Mouse (Mus musculus) mouse trophoblast stem cell (cell line): Measurements from ENCODE around the gene Det1.

Experiments used
- in situ Hi-C, 2 experiments: fragments of 300-500 bp; cut with MseI, MboI; formaldehyde crosslinking; loops; 2 replicates in 1 of 2; 3 replicates in 1 of 2; pipeline ENCODE4 v1.15.1; 2025

Det1 gene

GRCm38 (mm10) chr7:78846737-78847434 is at the start of gene Det1:
Gene Det1 (minus strand): TSS chr7:78847263.
- in situ Hi-C loops = no loop called here

DNA sequence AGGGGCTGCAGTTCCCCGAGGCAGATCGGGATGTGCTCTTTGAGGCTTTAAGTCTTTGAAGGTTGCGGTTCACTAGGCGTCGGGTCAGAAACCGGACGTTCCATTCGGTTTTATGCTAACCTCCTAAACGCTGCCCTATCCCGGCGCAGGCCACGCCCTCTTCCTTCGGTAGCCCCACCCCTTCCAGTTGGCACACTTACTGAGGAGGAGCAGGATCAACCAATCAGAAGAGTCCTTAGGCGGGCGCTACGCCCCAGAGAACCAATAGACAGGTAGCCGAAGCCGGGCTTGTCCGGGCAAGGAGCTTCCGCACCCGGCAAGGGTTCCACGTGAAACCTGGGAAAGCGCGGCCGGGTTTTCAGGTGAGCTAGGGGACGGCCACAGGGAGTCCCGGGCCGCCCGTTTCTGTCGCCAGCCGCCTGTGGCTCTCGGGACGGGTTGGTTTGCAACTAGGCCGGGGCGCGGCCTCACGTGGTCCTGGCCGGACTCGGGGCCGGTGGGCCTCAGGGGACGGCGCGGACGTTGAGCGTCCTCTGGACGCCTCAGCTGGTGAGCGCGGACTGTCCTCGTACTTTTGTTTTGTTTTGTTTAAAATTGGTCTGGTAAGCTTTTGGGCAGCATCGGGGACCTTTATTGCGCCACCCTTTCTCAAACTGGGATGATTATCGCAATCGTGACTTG is 48.7 kb upstream of the Det1 start, which contains the start of gene Aen:
TSS of gene Aen (plus strand) at position 202 of the 681 bp plus-strand sequence.
- in situ Hi-C loops = loop anchor here in 1 of 2 experiments (25.0 kb wide), 1 partner anchor 308 kb away; no protein-coding TSS in a partner anchor

DNA sequence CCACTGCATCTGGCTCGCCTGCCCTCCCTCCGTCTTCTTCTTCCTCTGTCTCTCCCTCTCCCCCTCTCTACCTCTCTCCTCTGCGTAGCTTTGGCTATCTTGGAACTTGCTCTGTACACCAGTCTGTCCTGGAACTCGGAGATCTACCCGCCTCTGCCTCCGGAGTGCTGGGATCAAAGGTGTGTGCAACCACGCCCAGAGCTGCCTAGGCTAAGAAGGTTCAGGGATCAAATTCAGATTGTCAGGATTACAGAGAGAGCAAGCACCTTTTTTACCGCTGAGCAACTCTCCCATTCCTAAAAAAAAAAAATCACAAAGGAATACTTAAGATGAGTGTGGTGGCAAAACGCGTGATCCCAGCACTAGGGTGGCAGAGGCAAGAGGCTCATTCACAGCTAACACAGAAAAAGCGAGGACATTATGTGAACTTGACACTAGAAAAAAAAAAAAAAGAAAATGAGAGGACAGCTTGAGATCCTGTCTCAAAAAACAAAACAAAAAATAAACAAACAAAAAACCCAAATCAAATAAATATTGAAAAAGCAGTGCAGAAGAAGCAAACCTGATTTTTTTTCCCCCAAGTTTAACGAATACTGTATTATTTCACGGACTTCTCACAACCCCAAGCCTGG is 48.1 kb upstream of the Det1 start:
- in situ Hi-C loops = loop anchor here in 1 of 2 experiments (25.0 kb wide), 1 partner anchor 308 kb away; no protein-coding TSS in a partner anchor

GRCm38 (mm10) chr7:78893917-78894316 is 46.9 kb upstream of the Det1 start:
- in situ Hi-C loops = loop anchor here (5.0 to 25.0 kb wide), 2 partner anchors 102 to 307 kb away; no protein-coding TSS in a partner anchor

GRCm38 (mm10) chr7:78890641-78891040 is 43.6 kb upstream of the Det1 start:
- in situ Hi-C loops = loop anchor here (5.0 to 25.0 kb wide), 2 partner anchors 98 to 303 kb away; no protein-coding TSS in a partner anchor

DNA sequence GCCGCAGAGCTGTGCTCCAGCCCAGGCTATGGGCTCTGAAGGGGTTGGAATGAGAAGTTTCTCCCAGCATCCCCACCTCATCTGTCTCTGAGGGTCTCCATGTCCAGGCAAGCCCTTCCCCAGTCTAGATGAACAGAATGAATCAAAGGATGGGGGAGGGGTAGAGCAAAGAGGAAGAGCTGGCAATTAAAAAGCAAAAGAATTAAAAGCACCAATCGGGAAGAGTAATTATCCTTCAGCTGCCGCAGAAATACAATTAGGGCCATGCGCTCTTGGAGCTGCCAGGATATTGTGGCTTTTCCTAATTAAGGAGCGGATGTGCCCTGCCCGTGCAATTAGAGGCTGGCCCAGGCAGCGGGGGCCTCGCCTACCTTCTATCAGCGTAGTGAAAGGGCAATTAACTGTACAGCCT is 40.4 kb upstream of the Det1 start:
- in situ Hi-C loops = loop anchor here in 1 of 2 experiments (25.0 kb wide), 1 partner anchor 300 kb away; no protein-coding TSS in a partner anchor

DNA sequence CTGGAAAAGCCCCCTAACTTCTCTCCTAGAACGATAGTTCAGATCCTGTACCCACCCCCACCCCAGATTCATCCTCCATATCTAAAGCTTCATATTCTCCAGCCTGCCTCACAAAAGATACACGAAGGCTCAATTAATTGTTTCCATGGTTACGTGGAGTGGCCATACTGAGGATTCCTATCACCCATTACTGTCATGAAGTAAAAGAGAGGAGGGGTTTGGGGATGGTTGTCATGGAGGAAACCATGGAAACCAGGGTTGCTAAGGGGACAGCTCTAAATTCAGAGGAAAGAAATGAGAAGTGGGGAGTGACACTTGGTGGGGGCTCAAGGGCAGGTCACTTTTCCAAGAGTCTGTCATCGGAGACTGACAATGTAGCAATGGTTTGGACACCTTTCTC is 39.4 kb upstream of the Det1 start:
- in situ Hi-C loops = loop anchor here in 1 of 2 experiments (25.0 kb wide), 1 partner anchor 299 kb away; no protein-coding TSS in a partner anchor

GRCm38 (mm10) chr7:78885404-78885803 is 38.3 kb upstream of the Det1 start:
- in situ Hi-C loops = loop anchor here in 1 of 2 experiments (25.0 kb wide), 1 partner anchor 298 kb away; no protein-coding TSS in a partner anchor

DNA sequence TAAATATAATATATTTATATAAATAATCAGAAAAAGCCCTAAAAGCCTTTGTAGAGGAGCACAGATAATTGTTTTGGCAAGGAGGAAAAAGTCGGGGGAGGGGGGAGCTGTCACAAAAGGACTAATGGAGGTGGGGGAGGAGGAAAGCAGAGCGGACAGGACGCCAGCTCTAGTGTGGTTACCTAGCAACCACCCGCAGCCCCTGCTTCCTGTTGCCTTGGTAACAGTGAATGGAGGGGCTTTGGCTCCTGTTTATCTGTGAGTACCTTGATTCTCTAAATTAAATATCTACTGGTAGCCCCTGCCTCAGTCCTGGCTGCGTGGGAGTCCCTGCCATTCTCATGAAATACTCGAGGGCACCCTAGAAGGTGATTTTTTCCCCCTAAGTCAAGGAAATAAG is 37.1 kb upstream of the Det1 start:
- in situ Hi-C loops = loop anchor here in 1 of 2 experiments (25.0 kb wide), 1 partner anchor 297 kb away; no protein-coding TSS in a partner anchor

GRCm38 (mm10) chr7:78883726-78884060 is 36.6 kb upstream of the Det1 start:
- in situ Hi-C loops = loop anchor here in 1 of 2 experiments (25.0 kb wide), 1 partner anchor 296 kb away; no protein-coding TSS in a partner anchor

DNA sequence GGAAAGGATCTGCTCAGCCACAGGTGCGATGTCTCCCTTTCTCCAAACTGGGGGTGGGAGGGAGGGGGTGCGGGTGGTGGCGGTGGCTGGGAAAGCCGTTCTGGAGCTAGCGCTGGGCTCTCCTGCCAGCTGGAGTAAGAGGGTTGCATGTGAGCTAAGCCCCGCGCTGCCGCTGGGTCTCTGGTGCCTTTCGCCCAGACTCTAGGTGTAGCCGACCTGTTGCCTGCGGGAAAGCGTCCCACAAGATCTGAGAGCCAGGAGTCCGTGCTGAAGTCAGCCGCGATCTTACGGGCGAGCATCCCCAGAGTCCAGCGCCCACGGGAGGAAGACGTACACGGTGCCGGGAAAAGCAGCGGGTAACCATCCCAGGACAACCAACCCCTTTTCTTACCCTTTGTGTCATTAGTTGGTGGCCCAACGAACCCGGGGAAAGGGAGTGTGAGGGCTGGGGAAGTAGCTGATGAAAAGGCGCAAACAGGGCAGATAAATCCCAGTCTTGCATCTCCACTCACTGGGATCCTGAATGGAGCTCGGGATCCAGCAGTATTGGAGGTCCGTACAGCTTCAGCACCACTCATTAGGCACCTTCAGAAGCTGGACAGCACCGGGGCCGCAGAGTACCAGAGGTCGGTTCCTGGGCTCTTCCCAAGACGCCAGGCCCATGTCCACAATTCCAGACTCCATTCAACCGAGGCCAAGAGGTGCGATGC is 36.1 kb upstream of the Det1 start:
- in situ Hi-C loops = loop anchor here in 1 of 2 experiments (25.0 kb wide), 1 partner anchor 296 kb away; no protein-coding TSS in a partner anchor

DNA sequence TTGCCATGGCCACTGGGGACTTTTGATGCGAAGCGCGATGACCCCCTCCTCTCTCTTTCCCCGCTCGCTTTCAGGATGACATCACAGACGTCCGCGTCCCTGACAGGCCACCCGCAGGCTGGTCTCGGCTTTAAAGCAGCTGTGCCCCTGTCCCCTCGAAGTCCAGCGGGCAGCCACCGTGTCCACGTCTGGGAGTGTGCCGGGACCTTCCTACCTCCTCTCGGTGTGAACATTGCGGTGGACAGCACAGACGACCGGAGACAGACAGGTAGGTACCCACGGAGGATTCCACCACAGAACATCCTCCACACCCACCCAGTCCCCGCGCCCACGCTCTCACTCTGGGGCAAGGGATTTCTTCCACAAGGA is 35.4 kb upstream of the Det1 start:
- in situ Hi-C loops = loop anchor here in 1 of 2 experiments (25.0 kb wide), 1 partner anchor 295 kb away; no protein-coding TSS in a partner anchor

GRCm38 (mm10) chr7:78881607-78882468 is 34.8 kb upstream of the Det1 start:
- in situ Hi-C loops = loop anchor here in 1 of 2 experiments (25.0 kb wide), 1 partner anchor 295 kb away; no protein-coding TSS in a partner anchor

- in situ Hi-C loops = no loop called here
Observed at GRCm38 (mm10) chr7:78872831-78873230, 25.8 kb upstream of the Det1 start.

- in situ Hi-C loops = no loop called here
Observed at GRCm38 (mm10) chr7:78872366-78872765, 25.3 kb upstream of the Det1 start.

DNA sequence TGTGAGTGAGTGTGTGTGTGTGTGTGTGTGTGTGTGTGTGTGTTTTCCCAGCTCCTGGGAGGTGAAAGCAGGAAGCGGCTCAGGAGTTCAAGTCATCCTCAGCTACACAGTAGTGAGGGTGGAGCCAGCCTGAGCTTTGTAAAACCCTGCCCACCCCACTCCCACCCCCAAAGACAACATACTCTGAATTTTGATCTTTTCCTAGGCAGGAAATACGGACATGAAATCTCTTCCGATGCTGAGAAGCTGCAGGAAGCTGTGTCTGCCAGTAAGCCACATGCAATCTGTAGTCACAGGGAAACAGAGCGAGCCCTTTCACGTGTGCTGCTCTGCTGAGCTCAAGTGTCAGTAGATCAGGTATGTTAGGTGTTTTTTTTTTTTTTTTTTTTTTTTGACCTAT is 21.7 kb upstream of the Det1 start:
- in situ Hi-C loops = no loop called here

GRCm38 (mm10) chr7:78865212-78865949 is 18.3 kb upstream of the Det1 start:
- in situ Hi-C loops = no loop called here

GRCm38 (mm10) chr7:78864446-78864802 is 17.4 kb upstream of the Det1 start:
- in situ Hi-C loops = no loop called here

GRCm38 (mm10) chr7:78863796-78864445 is 16.9 kb upstream of the Det1 start:
- in situ Hi-C loops = no loop called here
